Mouse (Mus musculus) lung, adult 18-20 months (tissue): ENCODE data around the gene Ankrd13d.

Experiments used
- DNase-seq, 2 experiments: peaks; one replicate each; pipeline ENCODE4 v3.0.0; 2022; ENCODE audit warnings: mixed read lengths in 2 of 2

The Ankrd13d gene

DNA sequence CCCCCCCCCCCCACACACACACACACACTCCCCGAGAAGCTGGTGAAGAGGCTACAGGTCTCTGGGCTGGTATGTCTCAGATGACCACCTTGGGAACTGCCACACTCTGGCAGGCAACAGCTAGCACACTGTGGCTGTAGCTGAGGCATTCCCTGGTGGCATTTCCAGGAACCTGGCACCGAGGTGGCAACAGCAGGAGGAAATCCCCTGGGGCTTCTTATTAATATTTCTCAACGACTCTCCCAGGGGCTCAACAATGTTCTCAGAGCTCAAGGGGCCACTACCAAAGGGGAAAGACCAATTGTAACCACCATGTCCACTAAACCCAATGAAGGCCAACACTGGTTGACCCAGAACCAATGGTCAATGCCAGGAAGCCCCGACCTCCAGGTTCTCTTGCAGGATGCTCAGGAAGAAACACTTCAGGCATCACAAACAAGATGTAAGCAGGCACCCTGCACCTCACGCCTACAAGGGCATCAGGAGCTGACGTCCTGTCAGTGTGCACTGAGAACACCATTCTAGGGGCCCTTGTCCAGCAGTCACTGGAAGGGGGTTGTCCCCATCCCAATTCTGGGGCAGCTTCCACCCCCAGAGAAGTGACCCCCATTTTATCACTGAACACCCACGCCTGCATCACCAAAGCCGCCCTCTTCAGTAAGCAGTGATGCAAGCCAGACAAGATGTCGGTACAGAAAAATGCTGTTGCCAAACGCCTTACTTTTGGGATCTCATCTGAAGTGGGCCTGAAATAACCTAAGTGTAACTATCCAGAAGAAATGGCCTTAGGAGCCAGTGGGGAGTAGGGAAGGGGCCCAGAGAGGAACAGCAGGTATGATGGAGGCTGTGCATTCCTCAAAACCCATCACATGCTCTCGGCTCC lies 18.2 kb upstream of the Ankrd13d start:
- peak in 1 of 2 experiments; percentile 6 for DNase-seq

DNA sequence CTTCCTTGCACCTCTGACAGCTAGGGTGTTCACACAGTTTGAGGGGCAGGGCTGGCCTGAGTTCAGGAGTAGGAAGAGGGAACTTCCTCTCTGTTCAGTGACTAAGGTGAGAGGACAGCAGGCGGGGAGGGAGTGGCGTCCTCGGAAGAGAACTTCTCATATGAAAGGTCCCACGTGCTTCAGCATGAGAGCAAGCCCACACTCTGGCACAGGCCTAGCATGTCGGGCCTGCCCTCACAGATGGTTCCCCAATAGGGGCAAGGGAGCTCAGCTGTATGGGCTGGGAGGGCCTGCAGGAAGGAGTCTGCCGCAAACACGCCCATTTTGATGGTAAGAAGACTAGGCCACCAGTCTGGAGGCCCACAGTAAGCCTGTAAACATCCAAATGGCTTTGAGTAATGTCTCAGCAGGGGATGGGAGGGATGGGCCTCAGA lies 17.4 kb upstream of the Ankrd13d start:
- DNase-seq = peak; percentile 76 to 80

DNA sequence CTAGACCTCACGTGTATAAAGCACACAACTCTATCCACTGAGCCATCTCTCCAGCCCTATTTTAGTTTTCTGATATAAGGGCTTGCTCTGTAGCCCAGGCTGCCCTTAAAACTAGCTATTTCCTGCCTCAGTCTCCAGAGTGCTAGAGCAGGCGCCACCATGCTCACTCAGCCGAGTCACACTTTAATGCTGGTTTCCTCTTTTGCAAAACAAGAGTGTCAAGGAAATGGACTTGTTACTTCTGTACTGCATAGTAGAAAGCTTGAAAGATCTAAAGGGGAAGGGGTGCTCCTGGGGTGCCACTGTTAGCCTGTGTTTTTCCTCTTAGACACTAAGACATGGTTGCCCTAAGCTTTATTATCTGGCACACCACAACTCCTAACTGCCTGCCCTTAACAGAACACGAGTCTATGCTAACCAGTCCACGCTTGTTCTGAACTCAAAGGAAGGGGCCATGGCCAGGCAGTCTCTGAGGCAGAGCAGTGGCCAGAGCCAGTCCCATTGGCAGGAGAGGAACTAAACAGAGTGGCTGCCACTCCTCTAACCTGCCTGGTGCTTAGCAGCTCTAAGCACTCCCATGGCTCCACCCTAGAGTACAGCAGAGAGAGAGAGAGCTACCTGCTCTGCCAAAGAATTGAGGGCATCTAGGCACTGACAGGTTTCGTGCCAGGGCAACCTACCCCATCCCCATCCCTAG lies 16.8 kb upstream of the Ankrd13d start:
- DNase-seq = peak; percentile 35 to 56

DNA sequence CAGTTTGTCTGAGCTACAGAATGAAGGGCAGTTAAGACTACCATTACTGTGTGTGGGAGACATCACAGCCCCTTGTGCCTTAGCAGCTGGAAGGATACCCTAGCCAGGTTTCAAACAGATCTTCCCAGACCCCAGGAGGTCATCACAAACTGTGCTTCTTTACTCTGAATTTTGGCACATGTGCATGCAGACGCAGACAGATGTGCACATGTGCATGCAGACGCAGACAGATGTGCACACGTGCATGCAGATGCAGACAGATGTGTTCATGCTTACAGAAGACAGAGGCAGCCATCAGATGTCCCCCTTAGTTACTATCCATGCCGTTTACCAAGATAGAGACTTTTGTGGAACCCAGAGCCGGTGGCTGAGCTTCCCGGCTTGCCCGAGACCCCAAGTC lies 16.2 kb upstream of the Ankrd13d start:
- DNase-seq = no peak

DNA sequence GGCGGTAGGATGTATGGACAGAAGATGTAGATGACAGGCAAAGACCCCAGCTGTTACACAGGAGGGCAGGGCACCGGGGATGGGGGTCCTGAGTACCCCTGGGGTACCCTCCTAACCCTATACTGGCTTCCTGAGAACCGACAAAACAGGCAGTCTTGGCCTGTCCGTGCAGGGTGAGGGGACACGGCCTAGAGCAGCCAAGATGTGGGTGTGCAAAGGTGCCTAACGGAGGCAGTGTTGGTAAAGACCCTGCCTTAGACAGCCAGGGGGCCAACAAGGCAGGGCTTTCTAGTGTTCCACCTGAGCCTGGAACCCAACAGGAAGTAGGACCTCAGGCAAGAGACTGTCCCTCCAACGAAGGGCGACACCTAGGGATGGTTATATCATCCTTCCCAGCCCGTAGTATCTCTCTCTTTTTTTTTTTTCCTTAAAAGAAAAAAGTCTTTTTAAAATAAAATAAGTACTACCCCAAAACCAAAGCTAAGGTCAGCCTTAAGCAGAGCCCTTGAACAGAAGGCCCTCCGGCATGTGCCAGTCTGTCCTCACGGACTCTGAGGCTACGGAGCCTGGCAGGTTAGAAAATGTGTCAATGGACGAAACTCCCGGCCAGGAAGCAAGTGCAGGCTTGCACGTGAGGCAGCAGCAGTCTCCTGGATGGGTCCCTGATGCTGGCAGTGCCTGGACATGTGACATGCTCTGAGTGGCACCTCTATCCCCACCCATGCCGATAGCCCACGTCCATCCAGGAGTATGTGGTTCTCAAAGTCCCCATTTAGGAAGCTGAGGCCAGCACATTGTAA lies 15.6 kb upstream of the Ankrd13d start:
- DNase-seq = peak in 1 of 2 experiments; percentile 5

DNA sequence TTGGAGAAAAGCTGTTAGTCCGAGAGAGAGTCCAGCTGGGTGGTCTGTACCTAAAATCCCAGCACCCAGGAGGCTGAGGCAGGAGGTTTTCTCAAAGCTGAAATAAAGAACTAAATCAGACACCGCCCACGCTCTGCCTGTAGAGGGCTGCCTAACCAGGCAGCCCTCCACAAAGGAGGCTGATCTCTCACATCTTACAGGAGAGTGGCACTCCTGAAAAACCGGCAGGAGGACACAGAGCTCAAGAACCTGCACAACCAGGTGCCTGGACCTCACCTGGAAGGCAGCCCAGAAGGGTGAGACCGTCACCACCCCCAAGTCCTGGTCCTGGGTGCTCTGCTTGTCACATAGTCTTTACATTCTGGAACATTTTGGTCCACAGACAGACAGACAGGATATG lies 14.9 kb upstream of the Ankrd13d start:
- peak; percentile 38 to 64 for DNase-seq

DNA sequence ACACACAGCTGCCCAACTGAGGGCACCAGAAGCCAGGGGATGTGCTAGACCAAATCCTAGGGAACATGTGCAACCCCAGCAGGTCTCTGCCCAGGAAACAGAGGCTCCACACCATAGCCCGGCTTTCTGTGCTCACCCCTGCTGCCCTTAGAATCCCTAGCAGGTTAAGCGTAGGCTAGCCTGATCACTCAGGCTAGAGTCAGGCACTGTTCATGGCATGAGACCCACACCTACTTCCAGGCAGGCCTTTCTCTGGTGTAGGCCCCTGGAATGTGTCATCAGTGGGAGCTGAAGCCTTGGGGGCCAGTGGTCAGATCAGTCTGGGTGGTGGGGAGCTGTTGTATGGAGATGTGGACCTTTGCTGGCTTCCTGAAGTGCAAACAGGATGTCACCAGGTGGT lies 13.7 kb upstream of the Ankrd13d start:
- no peak for DNase-seq

DNA sequence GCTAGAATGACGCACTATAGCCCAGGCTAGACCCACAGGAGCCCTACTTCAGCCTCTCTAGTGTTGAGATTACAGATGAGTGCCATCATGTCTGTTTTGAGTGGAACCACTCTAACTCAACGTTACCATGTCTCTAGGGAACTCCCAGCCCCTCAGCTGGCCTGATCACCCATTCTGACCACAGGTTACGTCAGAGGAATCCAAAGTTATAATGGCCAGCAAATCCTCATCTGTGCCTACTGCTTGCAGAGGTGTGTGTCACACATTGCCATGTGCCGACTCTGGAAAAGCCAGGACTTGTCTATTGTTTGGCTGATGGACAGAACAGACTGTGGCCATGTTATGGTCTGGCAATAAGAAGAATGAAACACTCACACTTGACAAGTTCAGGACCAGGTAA lies 12.5 kb upstream of the Ankrd13d start:
- DNase-seq = no peak

DNA sequence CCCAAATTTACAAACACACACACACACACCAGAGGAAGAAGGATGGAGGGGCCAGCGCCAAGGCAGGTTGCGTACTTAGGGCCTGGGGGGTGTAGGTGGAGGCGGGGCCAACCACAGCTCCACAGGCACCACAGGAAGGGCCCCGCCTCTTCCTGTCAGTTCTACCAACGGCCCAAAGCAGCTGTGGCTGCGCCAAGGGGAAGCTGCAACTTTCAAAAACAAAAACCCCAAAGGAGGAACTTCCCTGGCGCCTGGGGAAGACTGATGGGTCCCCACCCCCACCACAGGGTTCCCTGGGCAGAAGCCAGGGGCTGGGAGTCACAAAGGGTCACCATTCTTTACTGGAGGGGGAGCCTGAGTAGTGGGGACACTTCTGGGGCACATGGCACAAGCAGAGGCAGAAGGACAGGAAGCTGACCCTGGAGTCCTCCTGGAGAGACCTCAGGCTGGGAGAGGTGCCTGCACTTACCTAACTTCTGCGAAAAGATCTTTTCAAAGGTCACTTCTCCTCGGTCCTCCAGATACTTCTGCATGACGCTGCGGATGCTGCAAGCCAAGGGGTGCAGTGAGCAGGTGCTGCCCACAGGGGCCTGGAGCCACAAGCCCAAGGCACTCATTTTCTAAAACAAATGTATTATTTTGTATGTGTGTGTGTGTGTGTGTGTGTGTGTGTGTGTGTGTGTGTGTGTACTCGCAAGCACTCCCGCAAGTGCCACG lies 11.6 kb upstream of the Ankrd13d start:
- peak; percentile 86 for DNase-seq

DNA sequence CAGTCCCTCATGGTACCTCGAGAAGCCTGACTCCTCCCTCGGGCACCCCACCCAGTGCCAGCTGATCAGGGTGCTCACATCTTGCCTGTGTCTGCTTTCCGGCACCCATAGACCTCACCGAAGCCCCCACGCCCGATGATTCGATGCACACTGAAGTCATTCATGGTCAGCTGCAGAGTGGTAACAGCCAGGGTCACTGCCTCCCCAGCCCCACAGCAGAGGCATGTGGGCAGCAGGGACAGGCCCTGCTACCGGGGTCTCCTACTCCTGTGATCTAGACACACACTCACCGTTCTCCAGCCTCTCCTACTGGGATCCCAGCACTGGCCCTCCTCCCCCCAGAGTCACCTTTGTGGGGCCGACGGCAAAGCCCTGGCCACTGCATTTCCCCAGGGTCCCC lies 8.2 kb upstream of the Ankrd13d start:
- DNase-seq = no peak

DNA sequence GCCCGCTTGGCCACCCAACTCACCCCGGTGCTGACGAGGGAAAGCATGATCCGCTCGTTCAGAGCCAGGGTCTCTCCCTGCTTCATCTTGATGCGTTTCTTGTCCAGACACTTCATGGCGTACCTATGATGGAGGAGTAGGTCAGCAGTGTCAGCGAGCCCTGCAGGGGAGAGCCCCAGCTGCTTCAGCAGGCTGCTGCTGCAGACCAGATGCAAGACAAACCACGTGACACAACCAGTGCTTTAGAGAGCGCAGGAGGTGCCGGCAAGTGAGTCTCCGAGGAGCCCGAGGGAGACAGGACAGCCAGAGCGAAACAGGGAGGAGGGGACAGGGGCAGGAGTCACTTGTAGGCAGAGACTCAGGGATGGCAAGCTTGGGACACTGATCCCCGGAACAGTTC lies 7.8 kb upstream of the Ankrd13d start:
- peak in 1 of 2 experiments; percentile 7 for DNase-seq

DNA sequence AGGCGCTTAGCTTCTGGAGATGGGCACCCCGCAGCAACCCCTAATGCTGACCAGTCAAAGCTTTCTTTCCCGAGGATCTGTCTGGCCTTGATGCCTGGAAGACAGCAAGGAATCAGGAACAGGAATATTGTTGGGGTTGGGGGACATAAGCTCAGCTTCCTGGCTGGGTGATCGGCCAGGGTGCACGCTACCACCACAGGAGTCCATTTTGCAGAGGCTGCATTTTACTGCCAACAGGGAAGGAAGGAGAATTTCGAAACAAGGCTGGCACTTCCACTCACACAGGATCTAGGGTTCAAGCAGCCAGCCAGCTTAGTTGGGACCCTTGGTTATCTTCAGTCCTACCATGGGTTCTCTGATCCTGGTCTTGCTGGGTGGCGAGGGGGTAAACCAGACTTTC lies 716 bp upstream of the Ankrd13d start:
- no peak for DNase-seq

DNA sequence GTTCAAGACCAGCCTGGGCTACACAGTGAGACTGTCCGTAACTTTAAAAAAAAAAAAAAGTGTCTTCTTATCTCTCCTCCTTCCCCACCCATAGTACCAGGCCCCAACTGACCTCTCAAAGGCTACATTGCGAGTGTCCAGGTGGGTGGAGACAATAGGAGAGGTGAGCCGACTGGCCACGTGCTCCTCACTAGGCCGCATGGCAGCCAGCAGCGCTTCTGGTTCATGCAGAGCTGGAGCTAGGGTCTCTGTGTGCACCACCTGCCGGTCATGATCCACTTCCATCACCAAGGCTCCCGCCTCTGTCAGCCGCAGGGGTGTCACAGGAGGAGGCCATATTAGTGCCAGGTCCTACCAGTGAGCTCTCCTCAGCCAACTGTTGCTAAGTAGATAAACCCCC lies 2.5 kb downstream of the Ankrd13d start:
- DNase-seq = no peak

DNA sequence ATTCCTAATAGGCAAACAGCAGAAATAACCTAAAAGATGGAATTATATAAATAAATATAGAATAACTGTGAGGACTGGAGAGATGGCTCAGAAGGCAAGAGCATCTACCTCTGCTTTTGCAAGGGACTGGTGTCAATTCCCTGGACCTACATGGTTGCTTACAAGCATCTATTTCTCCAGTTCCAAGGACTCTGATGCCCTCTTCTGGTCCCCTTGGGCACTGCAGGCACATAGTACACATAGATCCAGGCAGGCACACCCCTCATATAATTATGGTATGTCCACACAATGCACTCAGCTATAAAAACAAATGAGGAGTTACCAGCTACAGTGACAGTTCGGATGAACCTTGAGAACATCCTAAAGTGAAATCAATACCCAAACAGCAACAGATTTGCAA lies 3.5 kb downstream of the Ankrd13d start:
- DNase-seq = no peak

DNA sequence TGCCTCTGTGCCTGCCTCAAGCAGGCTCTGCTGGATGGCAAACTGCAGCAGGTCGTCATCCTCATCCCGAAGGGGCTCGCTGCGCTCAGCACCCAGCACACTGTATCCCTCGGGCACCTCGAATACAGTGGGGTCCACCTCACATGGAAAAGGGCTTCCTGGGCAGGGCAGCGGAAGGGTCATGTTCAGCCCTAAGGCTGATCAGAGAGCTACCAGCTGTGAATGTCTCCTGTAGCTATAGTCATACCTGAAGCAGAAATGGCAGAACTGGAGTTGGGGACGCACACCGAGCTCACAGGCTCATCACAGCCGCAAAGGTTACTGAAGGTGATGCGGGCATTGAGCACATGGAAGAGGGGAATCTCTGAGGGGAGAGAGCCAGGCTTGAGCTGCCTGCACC lies 12.0 kb downstream of the Ankrd13d start:
- DNase-seq = no peak

DNA sequence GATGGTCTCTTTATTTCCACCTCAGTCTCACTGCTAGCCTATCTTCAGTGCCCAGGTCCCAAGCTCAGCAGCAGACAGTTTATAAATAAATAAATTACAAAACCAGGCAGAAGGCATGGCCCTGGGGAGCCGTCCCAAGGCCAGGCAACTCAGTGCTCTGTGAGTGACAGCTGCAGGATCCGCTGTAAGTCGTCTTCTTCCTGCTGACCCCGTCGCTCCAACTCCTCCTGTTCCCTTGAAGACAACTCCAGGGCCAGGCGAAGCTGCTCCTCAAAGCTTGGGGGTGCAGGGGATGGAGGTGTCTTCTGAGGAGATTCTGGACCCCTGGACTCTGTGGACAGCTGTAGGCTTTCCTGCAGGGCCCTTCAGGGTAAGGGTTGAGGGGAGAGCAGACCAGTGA lies 12.8 kb downstream of the Ankrd13d start:
- no peak for DNase-seq

DNA sequence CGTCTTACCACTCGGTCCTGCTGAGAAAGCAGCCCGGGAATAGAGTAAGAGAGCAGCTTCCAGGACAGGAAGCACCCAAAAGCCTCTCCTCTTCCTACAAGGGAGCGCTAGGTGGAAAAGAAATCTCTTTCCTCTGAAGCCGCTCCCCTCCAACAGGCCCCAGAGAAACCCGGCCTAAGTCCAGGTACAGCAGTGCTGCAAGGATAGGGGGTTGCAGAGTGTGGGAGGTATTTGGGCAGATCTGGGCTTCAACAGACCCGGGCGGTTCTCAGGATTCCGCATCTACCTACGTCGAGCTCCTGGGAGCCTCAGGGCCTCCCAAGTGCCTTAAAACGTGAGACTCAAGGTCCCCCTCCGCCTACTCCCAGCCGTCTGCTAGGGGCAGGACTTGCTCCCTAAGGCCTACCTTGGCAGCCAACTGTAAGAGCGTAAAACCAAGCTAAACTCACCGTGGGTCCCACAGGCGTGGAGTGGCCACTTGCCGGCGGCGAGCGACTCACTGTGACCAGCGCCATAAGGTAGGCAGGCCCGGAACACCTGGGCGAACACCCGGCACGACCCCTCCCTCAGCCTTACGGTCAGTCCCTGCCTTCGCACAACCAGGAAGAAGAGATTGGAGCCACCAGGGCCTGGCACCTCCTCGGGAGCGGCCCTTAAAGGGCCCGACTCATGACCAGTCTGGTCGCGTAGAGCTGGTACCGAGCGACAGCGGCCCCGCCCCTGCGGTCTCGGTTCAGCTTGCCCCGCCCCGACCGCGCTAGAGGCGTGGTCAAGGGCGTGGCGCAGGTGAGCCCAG lies 14.2 kb downstream of the Ankrd13d start, which contains the start of gene Ssh3:
Gene Ssh3 (minus strand): TSS at position 615 of the 796 bp plus-strand sequence.
- peak; percentile 90 to 92 for DNase-seq

DNA sequence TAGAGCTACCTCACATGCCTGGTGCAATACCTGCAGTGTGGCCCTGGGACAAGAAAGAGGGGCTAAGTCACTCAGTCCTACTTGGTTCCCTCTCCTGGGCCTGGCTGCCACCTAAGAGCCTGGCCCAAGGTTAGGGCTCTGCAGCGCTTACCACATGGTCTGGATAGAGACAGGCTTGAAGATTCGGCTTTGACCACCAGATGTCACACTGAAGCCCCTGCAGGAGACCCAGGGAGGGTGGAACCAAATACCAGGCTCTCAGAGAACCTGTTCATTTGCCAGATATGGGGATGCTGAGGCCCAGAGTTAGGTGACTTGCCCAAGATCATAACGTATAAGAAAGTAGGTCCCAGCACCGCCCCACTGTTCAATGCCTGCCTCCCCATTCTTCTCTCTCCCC lies 17.0 kb downstream of the Ankrd13d start:
- no peak for DNase-seq

DNA sequence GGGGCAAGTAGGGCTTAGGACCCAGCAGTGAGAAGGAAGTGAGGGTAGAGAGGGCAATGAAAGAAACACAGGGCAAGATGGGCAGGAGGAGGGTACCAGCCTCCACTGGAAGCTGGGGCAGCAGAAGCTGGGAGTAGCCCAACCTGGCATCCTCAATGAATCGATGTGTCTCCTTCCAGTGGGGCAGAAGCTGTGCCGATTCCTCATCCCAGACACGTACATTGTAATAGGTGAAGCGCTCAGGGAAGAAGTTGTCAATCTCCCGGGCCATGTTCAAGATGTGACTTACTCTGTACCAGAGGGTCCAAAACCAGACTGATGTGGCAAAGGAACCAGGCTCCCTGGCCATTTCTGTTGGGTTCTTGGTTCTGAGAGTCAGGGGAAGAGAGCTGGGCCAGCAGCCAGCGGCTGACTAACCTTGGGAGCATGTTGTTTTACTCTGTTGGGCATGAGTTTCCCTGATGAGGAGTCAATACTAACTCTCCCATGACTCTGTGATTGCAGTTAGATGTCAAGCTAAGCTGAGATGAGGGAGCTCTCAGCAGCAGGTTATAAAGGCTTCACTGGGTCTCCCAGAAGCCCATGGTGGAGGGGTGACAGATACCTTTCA lies 18.7 kb downstream of the Ankrd13d start:
- no peak for DNase-seq

DNA sequence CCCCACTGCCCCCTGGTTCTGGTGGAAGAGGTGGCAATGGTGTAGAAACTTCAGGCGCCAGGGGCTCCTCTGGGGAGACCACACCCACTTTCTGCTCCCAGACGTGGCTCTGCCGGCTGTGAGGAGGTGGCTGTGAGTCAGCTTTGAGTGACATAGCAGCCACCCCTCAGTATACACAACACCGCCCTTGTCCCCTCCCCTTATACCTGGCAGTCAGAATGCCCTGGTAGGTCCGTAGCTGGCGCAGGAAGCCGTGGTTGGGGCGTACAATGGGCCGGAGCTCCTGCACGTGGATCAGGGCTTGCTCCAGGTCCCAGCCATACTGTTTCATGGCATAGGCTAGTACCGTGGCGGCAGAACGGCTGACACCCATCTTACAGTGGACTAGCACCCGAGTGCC lies 19.2 kb downstream of the Ankrd13d start:
- DNase-seq = no peak

DNA sequence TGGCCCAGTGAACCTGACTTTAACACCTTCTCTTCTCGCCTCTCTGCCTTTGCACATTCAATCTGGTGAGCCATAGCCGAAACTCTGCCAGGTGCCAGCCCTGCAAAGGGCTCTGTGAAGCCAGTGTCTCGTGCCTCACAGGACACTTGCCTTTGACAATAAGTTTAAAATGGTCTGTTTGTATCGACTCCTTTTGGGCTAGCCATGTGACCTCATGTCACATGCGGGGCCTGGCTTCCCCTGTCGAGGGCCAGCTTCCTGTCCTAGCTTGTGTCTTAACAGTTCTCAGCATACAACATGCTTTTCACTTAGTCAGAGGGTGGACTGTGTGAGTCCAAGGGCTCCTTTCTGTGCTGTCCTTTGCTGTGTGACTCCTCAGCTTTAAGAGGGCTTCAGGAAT lies 20.2 kb downstream of the Ankrd13d start:
- DNase-seq = no peak
